Mouse (Mus musculus) A20 (cell line): ENCODE measurements at regions not wholly inside any gene's neighbourhood (a gene's known extent, or its start where the extent isn't known, plus 50 kb on each side); places are given as distances from the start of the nearest gene placed in this dataset.

Experiments
- DNase-seq: peaks from one replicate; pipeline ENCODE4 v3.0.0-alpha.2; 2011; ENCODE audit warnings: low read depth, low spot score

DNA sequence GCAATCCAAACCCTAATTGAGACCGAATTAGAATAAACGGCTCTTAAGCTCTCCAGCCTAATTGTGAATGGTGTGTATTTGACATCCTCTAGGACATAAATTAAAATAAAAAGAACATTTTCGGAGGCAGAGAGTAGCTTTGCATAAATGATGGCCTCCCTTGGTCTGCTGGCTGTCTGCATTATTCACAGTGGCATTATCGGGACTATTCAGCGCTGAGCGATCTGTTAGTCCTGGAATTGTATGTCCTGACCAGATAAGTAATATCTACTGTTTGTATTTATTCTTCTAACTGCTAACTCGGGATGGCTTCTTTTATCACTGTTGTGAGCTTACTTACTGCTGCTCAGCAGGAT, 299.6 kb downstream of the Chl1 start:
- no peak for DNase-seq

DNA sequence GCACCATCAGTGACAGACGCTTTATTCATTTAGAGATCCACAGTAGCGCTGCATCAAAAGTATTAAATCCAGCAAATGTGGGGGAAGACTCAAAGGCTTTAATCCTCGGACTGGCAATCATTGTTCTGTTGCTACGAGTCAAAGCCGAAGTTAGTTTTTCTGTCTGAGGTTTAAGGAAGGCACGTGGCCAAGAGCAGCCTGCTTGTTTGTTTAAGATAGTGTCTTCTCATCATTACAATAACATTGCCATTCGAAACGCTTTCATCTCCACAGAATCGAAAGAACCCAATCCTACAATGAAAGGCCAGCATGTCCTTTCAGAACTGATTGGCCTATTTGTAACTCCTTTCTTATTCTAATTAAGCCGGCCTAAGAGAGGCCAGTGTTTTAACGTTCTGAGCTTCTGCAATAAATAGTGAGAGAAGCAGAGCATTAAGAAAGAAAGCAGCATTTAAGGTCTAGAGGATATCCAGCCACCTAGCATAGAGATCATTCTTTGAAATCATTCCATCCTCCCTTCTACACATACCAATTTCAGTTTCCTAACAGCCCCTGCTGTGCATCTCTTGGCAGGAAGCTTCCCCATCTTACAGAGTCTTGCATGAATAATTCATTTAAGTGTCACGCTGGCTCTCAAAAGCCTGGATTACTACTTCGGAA, 300.1 kb downstream of the Chl1 start:
- no peak for DNase-seq

DNA sequence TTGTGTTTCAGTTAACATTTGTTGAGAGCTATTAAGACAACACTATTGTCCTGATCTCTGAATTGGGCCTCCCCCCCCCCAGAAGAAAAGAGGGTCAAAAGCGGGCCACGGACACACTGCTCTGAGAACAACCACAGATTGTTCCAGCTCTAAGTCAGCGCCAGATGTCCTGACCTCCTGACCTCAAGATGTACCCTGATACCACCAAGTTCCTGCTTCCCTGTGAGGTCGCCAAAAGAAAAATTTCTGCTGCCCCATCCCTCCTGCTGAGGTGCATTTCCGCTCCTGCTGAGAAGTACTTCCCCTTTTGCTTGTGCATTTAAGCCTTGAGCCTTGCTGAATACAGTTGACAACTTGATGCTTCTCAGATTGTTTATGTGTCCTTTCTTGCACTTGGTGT, 306.0 kb downstream of the Chl1 start:
- peak; percentile 31 for DNase-seq

DNA sequence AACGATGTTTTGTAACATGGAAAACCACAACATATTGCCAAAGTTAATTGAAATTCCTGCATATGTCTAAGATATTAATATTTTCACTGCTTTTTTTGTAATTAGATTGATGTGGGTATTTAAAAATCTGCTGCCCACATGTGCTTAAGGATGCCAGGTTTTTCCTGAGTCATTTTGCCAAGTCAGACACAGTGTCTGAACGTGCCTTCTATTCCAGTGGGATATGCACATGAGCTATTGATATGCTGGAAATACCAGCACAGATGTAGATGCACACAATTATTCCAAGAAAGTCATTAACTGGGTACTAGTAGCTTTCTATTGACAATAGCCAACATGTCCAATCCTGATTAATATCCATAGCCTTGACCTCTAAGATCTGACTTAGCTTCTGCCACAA, 315.7 kb downstream of the Chl1 start:
- DNase-seq: no peak

DNA sequence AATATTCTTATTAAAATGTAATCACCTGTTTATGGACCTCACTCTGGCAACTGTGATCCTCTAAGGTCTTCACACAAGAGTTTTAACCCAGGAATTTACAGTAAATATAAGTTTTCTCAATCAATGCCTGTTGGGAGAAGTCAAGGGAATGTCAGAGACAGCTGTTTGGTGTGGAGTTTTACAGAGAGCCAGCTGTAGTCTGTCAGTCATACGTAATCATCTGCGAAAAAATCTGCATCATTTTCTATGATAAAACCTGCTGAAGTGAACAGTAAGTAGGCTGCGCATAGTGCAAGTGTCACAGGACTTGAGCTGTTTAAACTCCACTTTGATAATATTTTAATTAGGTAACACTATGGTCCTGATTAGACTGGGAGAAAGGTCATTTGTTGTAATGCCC, 317.2 kb downstream of the Chl1 start:
- no peak for DNase-seq

DNA sequence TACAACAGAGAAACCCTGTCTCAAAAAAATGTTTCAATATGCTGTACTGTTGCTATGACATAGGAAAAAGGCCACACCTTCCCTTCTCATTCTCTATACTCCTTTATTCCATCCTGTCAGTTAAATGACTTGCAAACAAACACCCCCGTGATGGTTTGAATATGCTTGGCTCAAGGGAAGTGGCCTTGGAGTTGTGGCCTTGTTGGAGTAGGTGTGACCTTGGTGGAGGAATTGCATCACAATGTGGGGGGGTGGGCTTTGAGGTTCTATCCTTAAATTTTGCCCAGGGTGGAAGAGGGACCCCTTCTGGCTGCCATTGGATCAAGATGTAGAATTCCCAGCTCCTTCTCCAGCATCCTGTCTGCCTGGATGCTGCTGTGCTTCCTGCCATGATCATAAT, 318.5 kb downstream of the Chl1 start:
- no peak for DNase-seq

DNA sequence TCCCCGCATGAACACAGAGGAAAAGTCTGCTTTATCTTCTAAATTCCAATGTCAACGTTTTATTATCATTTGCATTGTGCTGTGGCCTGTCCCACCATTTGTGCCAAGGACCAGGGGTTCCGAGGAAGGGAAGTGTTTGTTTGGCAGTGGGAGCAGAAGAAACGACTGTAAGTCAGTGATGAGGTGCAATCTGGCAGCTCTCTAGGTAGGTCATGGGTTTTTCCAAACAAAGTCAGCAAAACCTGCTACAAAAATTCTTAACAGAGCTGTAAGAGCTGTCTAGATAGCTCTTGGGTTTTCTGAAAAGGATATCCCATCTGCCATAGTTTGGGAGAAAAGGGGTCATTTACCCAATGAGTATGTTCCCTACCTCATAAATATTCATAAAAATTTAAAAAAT, 321.9 kb downstream of the Chl1 start:
- DNase-seq: no peak

DNA sequence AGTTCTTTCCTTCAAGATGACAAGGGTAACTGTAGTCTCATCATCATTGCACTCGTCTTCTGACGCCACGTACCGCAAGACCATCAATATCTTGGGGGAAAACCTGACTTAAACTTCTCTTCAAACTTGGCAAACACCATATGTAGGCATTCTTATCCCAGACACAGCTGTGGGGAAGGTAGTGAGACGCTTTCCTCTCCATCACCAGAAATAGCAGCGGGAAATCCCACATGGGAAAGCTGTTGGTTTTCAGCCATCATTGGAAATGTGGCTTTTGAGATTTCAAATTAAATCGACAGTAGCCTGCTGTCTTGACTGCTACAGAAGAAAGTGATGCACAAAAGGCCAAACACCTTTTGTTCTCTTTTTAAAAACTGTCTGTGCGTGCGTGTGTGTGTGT, 322.4 kb downstream of the Chl1 start:
- no peak for DNase-seq

DNA sequence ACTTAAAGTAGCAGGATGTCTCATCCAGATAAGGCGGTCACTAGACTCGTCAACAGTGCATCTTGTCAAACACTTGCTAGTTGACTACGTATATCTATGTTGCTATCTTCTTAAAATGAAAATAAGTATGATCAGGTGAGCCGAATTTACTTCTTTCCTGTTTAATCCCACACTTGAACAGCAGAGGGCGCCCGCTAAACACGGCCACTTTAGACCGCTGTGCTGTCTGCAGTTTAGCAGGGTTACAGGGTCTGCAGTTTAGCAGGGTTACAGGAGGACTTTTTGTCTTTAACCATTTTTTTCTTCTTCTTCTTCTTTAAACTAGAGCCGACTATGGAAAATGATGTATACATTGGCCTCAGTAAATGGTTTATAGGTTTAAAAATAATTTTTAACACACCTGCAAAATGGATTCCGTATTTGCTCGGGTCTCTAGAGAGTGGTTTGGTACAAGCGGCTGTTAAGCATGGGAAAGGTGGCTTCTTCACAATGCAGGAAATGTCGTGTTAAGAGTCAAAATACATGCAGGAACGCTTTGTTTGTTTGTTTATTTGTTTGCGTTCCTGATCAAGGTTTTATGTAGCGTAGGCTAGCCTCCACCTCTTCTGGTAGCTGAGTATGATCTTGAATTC, 323.2 kb downstream of the Chl1 start:
- peak; percentile 70 for DNase-seq

DNA sequence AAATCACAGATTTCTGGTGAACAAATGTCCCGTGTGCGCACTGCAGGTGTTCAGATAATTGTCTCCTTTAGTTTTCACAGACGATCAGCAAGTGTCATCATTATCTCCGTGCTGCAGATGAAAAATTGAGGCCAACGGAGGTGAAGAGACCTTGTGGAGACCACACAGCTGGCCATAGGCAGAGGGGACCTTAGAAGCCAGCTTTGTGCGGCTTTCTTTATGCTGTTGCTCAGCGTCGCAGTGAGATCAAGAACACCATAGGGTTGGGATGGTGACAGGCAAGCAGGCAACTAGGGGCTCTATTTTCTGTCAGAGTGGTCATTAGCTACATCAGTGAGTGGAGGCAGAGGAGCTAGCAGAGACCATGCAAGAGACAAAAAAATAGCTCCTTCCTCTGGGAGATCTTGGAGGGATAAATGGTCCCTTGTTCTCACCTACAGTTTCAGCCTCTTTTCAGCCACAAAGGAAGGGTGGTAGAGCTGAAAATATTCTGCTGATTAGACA, 324.4 kb downstream of the Chl1 start:
- DNase-seq: no peak

DNA sequence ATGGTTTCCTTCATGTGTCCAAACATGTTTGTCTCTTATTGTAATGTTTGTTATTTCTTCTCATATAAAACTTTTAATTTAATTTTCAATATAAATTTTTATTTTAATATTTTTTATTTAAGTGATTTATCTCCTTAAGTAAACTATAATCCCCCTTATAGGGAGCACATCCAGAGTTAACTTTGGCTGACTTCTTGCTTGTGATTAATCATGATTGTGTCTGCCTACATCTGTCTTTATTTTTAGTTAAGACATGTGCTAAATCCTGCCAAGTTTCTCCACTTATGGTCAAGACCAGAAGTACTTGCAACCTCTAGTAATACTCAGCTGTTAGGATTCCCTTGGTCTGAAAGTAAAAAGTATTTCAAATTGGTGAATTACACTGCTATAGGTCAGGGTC, 349.4 kb downstream of the Chl1 start:
- no peak for DNase-seq

DNA sequence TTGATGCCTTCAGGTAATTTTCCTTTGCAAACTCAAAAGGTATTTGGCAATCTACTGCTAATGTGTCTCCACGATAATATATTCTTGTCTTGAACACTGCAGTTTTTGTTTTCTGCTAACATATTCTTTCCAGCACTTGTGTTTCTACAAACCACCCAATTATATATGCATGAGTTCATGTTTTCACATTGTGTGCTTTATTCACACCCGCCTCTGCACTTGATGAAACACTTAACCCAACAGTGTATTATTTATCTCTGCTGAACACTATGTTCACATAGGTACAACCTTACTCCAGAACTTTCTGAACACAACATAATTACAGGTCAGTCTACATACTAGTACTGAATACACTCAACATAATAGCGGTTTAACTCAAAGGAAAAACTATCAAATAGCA, 383.1 kb downstream of the Chl1 start:
- no peak for DNase-seq

DNA sequence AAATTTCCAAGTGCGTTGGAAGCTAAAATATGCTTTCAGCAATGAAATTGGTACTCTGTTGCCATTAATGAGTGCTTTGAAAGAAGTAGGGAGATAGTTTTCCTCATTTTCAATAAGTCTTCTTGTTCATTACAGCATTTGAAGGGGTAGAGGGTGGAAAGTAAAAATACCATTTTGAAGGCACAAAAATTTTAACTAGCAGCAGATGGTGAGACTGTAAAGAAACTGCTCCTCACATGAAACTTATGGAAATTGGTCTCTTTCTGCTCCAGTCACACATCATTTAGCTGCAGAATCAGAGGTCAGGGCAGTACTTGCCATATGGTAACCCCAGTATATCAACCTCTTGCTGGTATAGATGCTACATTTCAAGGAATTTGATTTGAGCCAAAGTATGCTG, 414.1 kb downstream of the Chl1 start:
- DNase-seq: no peak

DNA sequence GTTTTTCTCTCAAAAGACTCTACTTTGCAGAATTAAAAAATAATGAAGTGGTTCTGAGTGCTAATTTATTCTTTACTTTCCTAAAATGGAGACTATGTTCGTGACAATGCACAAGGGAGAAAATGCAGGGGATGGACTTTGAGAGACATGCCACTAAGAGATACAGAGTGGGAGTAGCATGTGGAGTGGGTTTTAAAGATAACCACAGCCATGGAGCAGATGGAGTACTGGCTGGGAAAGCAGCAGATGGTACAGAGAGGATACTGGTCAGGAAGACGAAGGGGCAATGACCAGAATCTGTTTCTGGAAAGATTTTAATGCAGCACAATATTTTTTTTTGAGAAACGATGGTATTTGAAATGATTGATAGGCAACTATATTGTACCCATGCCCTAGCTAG, 416.7 kb downstream of the Chl1 start:
- no peak for DNase-seq

DNA sequence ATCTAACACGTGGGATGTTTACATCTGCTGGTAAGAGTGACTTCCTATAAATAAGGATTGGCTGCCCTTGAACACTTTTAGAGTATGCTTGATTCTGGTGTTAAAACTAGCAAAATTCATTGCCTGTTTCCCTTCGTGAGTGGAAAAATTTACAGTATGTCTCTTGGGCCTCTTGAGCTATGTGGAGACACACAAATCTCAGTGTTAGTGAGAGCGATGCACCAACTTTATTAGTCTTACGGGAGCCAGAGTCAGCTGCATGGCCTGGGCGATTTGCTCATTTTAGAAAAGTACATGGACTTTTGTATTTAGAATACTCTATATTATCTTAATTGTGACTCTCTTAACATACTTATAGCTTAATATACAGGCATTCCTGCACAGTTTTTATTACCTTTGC, 430.0 kb downstream of the Chl1 start:
- no peak for DNase-seq

DNA sequence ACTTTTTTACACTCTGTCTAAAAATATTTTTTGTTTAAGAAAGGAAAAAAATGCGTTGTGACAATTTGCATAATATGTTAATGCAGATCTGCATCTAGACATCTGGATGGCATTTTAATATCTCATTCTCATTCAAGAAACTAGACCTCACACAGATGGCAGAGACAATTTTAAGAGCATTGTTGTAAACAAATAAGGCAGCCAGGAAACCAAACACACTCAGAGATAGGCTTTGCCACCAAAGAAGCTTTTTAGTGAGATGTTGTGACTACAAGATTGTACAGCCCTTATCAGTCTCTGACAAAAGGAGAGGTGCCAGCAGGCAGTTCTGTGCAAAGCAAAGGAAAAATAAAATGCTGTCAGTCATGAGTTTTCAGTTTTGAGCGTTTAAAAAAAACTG, 434.0 kb downstream of the Chl1 start:
- DNase-seq: no peak

DNA sequence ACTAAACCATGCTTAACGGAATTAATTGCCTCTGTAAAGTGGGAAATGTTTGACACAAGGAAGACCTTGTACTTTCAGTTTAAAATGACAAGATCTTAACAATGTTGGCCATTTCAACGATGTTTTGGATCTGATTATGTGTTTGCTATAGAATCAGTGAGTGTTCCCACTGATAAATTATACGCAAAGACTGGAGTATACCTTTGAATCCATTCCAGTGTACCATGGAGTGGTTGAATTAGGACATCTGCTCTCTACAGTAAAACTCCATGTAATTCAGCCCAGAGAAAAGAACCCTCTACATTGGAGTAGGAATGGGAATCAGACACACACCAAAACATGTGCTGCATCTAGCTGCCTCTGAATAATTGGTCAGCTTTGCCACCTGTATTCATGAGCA, 437.1 kb downstream of the Chl1 start:
- DNase-seq: no peak

DNA sequence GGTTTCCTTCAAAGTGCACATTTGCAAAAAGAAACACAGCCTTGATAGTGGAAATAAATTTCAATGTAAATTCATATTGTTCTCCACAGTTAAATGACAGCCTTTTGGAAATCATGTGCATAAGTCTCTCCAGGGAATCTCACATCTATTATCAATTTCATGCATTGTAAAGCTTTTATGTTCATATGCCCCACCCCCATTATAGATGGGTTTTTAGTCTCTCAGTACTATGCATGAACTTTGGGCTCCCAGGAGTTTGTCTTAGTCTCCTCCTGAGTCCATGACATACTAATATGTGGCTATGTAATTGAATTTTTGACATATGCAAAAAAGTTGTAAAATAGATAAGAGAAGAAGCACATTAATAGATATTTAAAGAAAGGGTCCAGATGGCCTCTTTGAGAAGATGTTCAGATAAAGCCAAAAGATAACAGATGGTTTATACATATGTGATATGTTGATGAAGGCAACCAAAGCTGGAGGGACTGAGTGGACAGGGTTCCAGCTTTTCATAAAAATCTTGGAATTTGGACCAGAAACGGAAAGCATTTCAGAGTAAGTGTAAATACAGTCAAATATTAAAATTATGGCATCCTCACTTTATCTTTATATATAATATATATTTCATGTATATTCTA, 442.9 kb downstream of the Chl1 start:
- DNase-seq: no peak

DNA sequence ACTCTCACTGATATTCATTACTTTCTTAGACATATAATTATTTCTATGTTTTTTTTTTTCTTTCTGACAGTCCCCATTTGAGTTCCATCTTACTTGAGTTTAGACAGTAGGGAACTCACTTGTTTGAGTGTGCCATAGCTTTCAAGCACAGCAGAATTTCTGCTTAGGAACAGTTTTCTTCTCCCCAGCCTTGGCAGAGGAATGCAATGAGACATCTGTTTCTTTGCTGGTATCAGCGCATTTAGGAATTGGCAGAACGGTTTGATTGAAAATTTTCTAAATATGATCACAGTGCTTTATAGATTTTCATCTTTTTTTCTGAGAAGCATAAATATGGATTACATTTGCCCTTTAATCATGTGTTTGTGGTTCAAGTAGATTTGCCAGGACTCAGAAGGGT, 448.6 kb downstream of the Chl1 start:
- DNase-seq: no peak

DNA sequence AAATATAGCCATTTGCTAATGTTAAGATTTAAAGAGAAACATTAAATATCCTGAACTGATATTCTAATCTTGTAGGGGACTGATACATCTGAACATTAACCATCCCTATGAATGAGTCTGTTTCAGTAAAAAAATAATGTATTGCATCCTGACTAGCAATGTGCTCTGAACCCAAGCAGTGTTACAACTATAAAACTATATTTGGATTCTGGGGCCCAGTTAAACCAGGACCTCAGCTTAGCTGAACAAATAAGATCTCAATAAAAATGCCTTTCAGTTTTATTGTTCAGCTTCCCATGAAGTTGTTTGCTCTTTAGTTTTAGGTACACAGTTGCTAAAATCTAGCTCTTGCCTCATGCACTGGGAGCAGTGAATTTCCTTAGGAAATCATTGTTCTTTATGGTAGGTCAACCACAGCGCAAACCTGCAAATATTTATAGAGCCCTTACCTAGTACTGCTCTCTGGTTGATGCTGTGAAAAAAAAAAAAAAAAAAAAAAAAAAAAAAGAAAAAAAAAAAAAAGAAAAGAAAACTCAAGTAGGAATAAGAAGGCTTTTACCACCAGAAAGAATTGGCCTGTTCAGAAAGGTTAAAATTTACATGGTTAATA, 457.5 kb downstream of the Chl1 start:
- DNase-seq: no peak

DNA sequence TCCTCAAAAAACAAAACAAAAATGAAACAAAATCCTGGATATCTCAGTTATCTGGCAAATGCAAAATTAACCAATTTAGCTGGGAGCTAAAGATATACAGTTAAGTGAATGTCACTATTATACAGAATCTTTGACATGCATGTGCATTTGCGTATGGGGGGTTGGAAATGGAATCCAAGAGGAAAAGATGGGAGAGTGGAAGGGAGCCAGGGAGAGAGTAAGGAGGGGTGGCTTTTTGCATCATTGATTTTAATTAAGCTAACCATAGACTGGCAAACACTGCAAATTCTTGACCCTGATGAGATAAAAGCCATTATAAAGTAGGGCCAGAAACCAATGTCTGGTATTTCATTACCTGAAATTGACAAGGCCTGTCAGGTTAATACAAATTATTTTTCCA, 488.8 kb downstream of the Chl1 start:
- no peak for DNase-seq

DNA sequence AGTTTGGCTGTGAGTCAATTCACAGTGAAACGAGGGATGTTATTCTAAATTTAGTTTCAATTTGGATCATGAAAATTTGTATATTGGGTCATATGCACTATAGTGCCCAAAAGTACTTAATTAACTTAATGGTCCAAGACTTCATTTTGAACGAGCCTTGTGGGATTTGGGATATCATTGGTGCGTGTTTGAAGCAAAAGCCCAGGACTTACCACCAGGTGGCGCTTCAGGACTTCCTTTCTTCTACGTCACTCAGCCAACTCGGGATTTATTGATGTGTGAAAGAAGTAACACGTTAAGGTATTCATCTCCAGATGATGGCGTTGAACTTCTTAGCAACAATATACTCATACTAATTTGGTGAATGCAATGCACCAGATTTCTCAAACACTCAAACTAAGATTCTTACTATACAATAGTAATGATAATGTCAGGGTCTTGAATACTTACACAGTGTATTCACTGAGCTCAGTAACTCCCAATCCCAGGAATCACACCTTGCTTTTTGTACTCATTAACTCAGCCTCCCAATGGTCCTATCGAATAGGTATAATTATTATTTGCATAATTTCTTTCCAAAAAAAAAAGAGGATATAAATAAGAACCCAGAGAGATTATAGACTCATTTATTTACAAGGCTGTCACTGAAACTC, 464.0 kb upstream of the Cntn6 start:
- DNase-seq: peak; percentile 75
